Mouse (Mus musculus) lung, postnatal 0 days (tissue): ENCODE measurements at regions not wholly inside any gene's neighbourhood (a gene's known extent, or its start where the extent isn't known, plus 50 kb on each side); places are given as distances from the start of the nearest gene placed in this dataset.

Source experiments
- ATAC-seq: fragments of 200-750 bp; cut with Nextera tagmentation; 2 replicates; pipeline ENCODE4 v1.8.0; 2017; ENCODE audit warnings: moderate library complexity
- DNase-seq: peaks from one replicate; pipeline ENCODE4 v3.0.0-alpha.2; 2016; ENCODE audit warnings: low spot score
- H3K27ac ChIP-seq: fragments of 300-500 bp; sonication (generic); 2 replicates; pipeline ENCODE4 v1.5.1; 2014; ENCODE audit warnings: antibody characterized with exemption, mild to moderate bottlenecking, low read length, mixed read lengths
- H3K27me3 ChIP-seq: fragments of 300-500 bp; sonication (generic); replicated peaks from 2 replicates; pipeline ENCODE4 v1.6.1; 2014; ENCODE audit warnings: low read length, mixed read lengths; ENCODE audit not compliant: insufficient read depth
- H3K36me3 ChIP-seq: fragments of 300-500 bp; sonication (generic); 2 replicates; pipeline ENCODE4 v1.6.1; 2014; ENCODE audit warnings: low read length, mixed read lengths; ENCODE audit not compliant: insufficient read depth
- H3K4me1 ChIP-seq: fragments of 300-500 bp; sonication (generic); 2 replicates; pipeline ENCODE4 v1.6.1; 2014; ENCODE audit warnings: antibody characterized with exemption, low read depth, low read length, mixed read lengths; ENCODE audit not compliant: insufficient read depth
- H3K4me2 ChIP-seq: fragments of 300-500 bp; sonication (generic); replicated peaks from 2 replicates; pipeline ENCODE4 v1.6.1; 2014; ENCODE audit warnings: low read depth, mild to moderate bottlenecking, low read length, moderate library complexity, mixed read lengths
- H3K4me3 ChIP-seq: fragments of 300-500 bp; sonication (generic); 2 replicates; pipeline ENCODE4 v1.5.1; 2014; ENCODE audit warnings: low read depth, low read length
- H3K9ac ChIP-seq: fragments of 300-500 bp; sonication (generic); replicated peaks from 2 replicates; pipeline ENCODE4 v1.6.1; 2014; ENCODE audit warnings: low read depth, mild to moderate bottlenecking
- H3K9me3 ChIP-seq: fragments of 300-500 bp; sonication (generic); 2 replicates; pipeline ENCODE4 v1.6.1; 2016; ENCODE audit warnings: low read length, mixed read lengths
- CTCF ChIP-seq: IDR thresholded peaks from 2 replicates; pipeline ENCODE4 v1.5.1; 2016; ENCODE audit warnings: antibody characterized with exemption, mild to moderate bottlenecking
- EP300 ChIP-seq: IDR thresholded peaks from 2 replicates; pipeline ENCODE4 v1.6.1; 2016; ENCODE audit warnings: antibody characterized with exemption, mild to moderate bottlenecking, control low read depth
- WGBS: fragments of 180-500 bp; shearing (Covaris S2); extraction: QIAGEN DNeasy Blood & Tissue Kit; methylation state at CpG from one replicate; pipeline ENCODE4 v1.1.7; 2014; 5-methylcytosine and 5-hydroxymethylcytosine counted together

GRCm38 (mm10) chr17:82846776-82847494 is 368.2 kb upstream of the Pkdcc start:
- Histone ChIP-seq H3K4me1 (no peaks in the 10 kb centered on the region), H3K9ac (no peak overlapping the region), H3K4me3 (no peak overlapping the region), H3K36me3 (no peaks in the 10 kb centered on the region), H3K27me3 (no peaks in the 10 kb centered on the region), H3K4me2 (no peak overlapping the region), H3K27ac (no peak overlapping the region), H3K9me3 (no peaks in the 10 kb centered on the region)
- ATAC-seq: no peak
- 23% methylated on average over 5 of the region's 5 CpGs for WGBS
- no peak for DNase-seq
- TF ChIP-seq EP300 (no peak), CTCF (no peak)

DNA sequence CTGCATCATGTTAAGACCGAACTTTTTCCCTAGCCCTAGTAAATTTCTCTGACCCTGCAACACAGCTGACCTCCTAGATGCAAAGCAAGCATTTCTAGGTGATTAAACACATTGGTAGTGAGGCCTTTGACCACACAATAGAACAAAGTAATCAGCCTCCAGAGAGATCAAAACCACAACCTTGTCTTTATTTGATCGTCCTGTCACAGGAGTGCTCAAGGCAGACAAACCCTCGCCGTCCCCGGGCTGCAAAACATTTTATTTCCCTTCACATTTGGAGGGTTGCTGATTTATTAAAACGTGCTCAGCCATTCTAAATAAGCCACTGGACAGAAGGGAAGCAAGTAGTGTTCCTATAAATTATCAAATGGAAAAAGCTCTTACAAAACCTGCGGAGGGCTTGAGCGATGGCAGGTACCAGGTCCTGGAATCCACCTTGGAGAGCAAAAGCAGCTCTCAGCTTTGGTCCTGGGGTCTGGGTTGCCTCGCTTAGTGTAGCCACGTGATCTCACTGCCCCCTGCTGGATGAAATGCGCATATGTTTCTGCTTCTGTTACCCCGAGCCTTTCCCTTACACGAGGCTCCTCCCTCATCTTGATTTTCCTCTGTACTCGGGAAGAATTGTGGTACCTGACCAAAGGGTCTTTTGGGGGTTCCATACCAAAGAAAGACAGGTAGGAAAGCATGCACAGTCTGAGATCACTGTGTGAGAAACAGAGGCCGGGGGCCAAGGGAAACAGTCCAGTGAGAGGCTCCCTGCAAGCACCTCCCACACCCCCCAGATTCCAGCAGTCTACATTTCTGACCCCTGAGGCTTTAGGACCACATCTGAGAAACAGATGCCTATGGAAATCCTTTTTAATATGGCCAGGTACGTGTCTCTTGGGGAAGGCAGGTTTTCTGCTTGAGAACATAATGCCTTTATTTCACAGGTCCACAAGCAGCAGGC is 357.6 kb upstream of the Pkdcc start:
- H3K36me3 ChIP-seq: no peaks in the 10 kb centered on the region
- ATAC-seq (peak; percentile 85), DNase-seq (peak; percentile 78)
- WGBS: 17% methylated on average over 16 of the region's 16 CpGs
- H3K9ac ChIP-seq: no peak overlapping the region
- 0 out of 2 replicates have a peak, but pooled peaks cover 3% of the 10 kb centered on the region for H3K4me1 ChIP-seq
- H3K27ac ChIP-seq: no peak overlapping the region
- H3K27me3 ChIP-seq: no peaks in the 10 kb centered on the region
- TF ChIP-seq CTCF (peak; percentile 97), EP300 (no peak)
- no peaks in the 10 kb centered on the region for H3K9me3 ChIP-seq
- H3K4me2 ChIP-seq: 0 out of 2 replicates have a peak overlapping the region, but pooled peaks have one; percentile 20
- H3K4me3 ChIP-seq: no peak overlapping the region

- Histone ChIP-seq H3K4me1 (0 out of 2 replicates have a peak, but pooled peaks cover 3% of the 10 kb centered on the region), H3K27me3 (no peaks in the 10 kb centered on the region), H3K9me3 (no peaks in the 10 kb centered on the region), H3K27ac (no peak overlapping the region), H3K36me3 (no peaks in the 10 kb centered on the region), H3K4me2 (no peak overlapping the region), H3K4me3 (no peak overlapping the region), H3K9ac (no peak overlapping the region)
- WGBS: 43% methylated on average over 5 of the region's 5 CpGs
- TF ChIP-seq EP300: no peak
- TF ChIP-seq CTCF: no peak
- DNase-seq (no peak), ATAC-seq (no peak)
Observed at GRCm38 (mm10) chr17:82860391-82860790, 354.7 kb upstream of the Pkdcc start.

- no peaks in the 10 kb centered on the region for H3K27me3 ChIP-seq
- no peak overlapping the region for H3K4me2 ChIP-seq
- 72% methylated on average over 5 of the region's 5 CpGs for WGBS
- H3K9me3 ChIP-seq: no peaks in the 10 kb centered on the region
- H3K4me3 ChIP-seq: no peak overlapping the region
- no peak overlapping the region for H3K27ac ChIP-seq
- TF ChIP-seq EP300 (no peak), CTCF (no peak)
- DNase-seq: no peak
- H3K36me3 ChIP-seq: no peaks in the 10 kb centered on the region
- H3K4me1 ChIP-seq: 0 out of 2 replicates have a peak, but pooled peaks cover 3% of the 10 kb centered on the region
- H3K9ac ChIP-seq: no peak overlapping the region
- no peak for ATAC-seq
Observed at GRCm38 (mm10) chr17:82860966-82861365, 354.1 kb upstream of the Pkdcc start.

DNA sequence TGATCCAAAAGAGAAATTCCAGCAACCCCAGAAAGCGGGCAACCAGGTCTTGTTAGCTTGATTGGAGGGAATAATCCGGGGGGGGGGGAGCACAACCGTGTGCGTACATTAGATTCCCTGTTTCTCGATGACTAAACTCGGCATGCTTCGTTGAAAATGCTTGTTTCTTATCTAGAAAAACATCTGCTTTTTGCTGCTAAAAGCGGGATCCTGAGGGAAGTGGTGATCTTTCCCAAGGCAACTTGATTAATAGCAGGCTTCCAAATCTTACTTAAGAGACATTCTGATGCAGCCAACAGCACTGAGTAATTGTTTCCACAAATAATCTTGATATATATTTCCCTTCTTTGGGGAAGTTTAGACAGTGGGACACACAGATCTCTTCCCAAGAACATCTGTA is 338.0 kb upstream of the Pkdcc start:
- WGBS: 64% methylated on average over 8 of the region's 8 CpGs
- DNase-seq (no peak), ATAC-seq (no peak)
- Histone ChIP-seq H3K36me3 (no peaks in the 10 kb centered on the region), H3K27ac (no peak overlapping the region), H3K4me1 (no peaks in the 10 kb centered on the region), H3K4me3 (no peak overlapping the region), H3K9me3 (no peaks in the 10 kb centered on the region), H3K9ac (no peak overlapping the region), H3K4me2 (no peak overlapping the region), H3K27me3 (no peaks in the 10 kb centered on the region)
- TF ChIP-seq CTCF (no peak), EP300 (no peak)

DNA sequence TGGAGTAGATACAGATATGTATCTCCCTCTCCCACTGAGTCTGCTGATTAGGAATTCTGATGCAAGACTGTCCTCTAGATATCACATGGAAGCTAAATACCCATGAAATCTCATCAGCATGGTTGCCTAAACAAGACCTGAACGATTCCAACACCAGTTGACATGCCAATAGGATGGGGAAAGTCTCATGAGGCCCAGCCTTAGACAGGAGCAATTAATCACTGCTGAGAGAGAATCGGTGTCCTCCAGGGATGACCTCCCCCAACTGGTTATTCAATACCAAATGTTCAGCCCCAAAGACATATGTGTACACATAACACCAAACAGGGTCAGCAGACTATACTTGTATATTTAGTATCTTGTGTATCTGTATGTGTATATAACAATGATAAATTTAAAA is 314.5 kb upstream of the Pkdcc start:
- Histone ChIP-seq H3K4me3 (no peak overlapping the region), H3K4me1 (no peaks in the 10 kb centered on the region), H3K9ac (no peak overlapping the region), H3K27ac (no peak overlapping the region), H3K36me3 (no peaks in the 10 kb centered on the region), H3K4me2 (no peak overlapping the region), H3K9me3 (no peaks in the 10 kb centered on the region), H3K27me3 (no peaks in the 10 kb centered on the region)
- no peak for DNase-seq
- ATAC-seq: no peak
- WGBS: 41% methylated on average over 2 of the region's 2 CpGs
- TF ChIP-seq EP300 (no peak), CTCF (no peak)
